Mouse (Mus musculus) heart, postnatal 25 days (tissue): ENCODE measurements around the gene Fryl. TPM values are rescaled to one million over a fixed set of nuclear protein-coding genes. Genes with fewer than 3 reads are reported as not detected.

ENCODE experiments used
- DNase-seq: peaks from one replicate; pipeline ENCODE4 v3.0.0; 2022; ENCODE audit warnings: low spot score
- intact Hi-C: fragments of 180-260 bp; cut with DNase I; formaldehyde crosslinking; loops from one replicate; pipeline ENCODE4 v1.15.1; 2025
- total RNA-seq, 2 experiments: library from RNA; stranded (reverse); gene quantifications; 2 replicates each; pipeline ENCODE4 v1.2.3; 2021

The Fryl gene
- total RNA-seq, 2 experiments from 2014 or later: 35.7 to 41.5 TPM

DNA sequence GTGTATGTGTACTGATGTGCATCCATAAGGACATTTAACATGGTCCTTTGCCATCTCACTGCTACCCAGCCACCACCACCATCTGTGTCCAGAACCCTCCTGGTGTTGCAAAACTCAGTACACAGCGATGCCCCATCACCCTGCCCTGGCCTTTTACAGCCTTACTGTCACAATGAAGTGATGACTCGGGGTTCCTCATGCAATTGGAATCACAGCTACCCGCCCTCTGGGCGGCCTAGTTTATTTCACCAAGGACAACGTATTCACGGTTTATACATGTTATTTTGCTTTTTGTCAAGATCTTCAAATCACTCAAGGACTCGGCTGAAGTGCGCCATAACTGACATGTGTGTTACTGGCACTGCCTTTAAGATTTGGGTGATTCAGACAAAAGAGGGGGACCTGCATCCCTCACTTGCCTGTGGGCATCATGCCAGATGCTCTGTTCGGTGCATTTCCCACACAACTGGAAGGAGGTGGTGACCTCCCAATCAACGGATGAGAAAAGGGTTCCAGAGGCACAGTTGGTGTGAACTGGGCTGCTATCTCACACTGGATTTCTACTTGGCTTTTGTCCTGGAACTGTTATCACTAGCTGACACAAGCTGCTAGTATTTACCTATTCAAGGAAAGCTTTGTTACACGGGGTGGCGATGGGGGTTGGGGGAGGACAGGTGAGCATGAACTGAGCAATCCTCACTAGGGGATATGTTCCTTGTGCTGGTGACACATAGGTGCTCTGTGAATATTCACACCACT lies 27.9 kb downstream of the Fryl start:
- no peak for DNase-seq

DNA sequence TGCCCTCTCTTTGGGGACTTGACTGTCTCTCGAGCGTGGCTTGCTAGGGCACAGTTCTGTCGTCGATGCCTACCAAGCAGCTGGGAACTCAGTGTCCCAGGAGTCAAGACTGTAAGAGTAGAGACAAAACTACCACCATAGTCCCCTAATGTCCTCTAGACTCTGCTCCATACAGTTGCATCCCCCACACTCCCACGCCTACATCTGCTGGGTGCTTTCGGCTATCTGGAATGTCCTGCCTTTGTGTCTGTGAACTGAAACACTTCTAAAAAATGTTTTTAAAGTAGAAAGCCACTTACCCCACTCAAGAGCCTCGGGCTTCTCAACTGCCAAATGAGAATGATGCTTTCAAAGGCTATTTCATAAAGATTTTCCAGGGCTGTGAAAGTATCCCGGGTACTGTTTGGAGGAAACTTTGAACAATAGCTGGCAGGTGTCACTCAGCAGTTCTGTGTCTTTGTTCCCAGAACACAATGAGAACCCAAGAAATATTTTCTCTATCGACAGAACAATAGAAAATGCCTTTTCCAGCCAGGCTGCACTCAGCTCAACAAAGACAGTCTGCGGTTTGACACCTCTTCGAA lies 28.8 kb downstream of the Fryl start:
- intact Hi-C loops: loop anchor here (5.0 kb wide), 1 partner anchor 60 kb away; no protein-coding TSS in a partner anchor

More for the DNA sequence above, 27.9 kb downstream of the Fryl start:
- intact Hi-C loops: loop anchor here (5.0 kb wide), 1 partner anchor 59 kb away; no protein-coding TSS in a partner anchor

DNA sequence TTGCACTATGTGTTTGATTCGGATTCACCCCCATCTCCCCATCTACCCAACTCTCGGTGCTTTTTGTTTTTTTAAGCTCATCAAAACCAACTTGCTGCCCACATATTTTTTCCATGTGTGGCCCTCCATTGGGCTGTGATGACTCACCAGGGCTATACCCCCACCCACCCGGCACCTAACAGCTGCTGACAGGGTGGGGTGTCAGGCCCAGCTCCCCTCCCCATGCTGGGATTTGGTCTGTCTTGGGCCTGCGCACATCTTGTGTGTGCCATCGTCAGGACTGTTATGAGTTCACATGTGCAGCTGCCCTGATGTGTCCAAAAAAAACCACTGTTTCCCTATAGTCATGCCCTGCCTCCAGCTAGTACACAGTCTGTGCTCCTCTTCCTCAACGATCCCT lies 33.4 kb downstream of the Fryl start:
- intact Hi-C loops: no loop called here
- no peak for DNase-seq

More for the DNA sequence above, 28.8 kb downstream of the Fryl start:
- DNase-seq: no peak

DNA sequence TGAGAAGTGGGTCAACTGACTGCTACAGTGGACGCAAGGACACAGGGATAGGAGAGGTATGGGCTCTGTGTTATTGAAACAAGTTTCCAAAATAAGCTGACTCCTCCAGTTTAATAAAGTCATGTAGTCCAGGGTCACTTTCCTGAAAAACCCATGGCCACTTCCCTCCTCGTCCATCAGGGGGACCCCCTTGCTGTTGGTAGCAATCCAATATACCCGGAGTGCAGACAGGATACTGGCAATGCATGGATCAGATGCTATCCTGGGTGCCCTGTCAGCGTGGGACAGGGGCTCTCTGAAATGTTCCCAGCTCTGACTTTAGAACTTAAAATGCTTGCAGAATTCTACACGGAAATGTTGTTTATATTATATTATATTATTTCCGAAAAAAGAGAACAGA lies 34.0 kb downstream of the Fryl start:
- intact Hi-C loops: no loop called here
- DNase-seq: no peak

DNA sequence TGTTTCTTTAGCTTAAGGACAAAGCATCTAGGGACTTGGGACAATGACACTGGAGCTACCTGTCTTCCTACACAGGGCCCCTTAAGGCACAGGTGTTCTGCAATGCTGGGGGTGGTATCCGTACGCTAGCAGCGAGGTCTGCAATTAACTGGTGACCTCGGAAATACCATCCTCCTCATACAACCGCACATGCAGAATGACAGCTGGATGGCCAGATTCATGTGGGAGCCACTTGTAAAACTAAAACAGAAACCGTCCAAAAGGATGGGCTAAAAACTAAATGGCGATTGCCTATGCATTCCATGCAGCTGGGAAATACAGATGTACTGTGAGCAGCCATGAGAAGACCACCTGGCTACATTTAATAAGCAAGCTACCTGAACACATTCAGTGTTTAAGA lies 34.6 kb downstream of the Fryl start:
- no peak for DNase-seq
- intact Hi-C loops: no loop called here

DNA sequence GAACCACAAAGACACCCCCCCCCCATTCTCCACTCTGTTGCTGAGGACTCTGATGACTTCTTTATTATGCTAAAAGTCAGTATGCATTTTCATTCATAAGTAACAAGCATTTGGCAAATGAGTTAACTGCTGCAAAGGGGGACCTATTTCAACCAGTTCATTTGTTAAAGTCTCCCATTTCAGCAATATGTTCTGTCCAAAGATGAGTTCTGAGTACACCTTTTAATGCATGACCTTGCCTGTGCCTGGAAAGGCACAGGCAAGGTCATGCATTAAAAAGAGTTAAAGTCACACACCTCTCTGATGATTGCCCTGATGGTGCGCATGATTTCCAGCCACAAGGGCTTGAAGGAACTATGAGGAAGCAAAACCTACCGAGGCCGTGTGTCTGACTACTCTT lies 36.7 kb downstream of the Fryl start:
- intact Hi-C loops: no loop called here
- no peak for DNase-seq

DNA sequence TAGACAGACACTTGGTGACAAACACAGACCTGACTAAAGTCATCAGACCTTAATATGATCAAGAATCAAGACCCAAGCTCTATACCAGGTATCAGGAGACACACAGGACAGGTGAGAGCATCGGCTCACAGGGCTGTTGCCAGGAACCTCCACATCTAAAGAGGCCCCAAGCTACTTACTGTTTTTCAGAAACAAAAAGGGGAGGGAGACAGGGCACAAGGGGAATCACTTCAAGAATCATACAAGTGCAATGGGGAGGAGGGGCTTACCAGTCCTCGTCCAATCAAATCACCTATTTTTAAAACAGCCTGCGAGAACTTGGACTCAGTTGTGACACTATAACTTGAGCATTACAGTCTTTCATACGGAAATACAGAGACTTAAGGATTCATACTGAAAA lies 38.4 kb downstream of the Fryl start:
- intact Hi-C loops: no loop called here
- DNase-seq: no peak

DNA sequence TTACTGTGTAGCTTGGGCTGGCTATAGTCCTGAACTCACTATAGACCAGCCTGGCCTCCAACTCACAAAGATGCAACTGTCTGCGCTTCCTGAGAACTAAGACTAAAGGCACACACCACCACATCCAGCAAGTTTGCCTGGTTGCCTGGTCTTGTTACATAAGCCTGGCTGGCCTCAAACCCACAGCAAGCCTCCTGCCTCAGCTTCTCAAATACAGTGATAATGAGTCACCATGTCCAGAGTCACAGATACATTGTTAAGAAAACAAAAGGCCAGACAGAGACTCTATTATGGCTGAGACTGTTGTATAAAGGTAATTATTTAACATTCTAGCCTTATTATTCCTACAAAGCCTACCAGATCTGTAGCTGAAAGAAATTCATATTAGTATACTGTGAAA lies 39.3 kb downstream of the Fryl start:
- intact Hi-C loops: no loop called here
- DNase-seq: no peak

DNA sequence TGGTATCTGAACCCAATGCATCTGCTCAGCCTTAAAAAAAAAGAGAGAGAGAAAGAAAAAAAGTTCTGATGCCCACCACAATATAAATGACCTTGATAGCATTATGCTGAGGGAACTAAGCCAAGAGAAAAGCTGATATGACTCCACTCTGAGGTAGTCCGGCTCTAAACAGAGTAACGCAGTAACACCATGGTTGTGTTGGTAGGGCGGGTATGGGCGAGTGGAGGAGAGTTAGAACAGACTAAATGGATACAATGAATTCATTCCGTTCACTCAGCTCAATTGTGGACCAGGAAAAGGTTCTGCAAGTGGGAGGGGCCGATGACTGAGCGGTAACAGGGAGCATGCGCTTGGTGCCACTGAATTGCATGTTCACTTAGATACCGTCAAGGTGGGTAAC lies 40.4 kb downstream of the Fryl start:
- intact Hi-C loops: no loop called here
- DNase-seq: no peak

DNA sequence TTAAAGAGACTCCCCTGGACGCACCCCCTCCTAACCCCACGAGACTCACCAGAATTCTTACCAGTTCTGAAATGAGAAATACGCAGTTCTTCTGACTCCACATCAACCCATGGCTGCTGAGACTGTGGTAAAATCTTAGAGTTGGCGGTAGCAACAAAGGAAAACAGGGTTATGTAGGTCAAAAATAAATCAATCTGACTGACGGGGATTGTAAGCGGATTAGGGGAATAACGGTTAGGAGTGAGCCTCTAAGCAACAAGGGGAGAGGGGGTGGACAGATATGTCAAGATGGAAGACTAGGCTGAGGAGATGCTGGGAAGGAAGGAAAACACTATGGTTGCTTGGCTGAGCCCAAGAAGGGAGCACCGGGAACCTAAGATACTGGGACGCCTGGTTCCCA lies 44.0 kb downstream of the Fryl start:
- no peak for DNase-seq
- intact Hi-C loops: no loop called here

DNA sequence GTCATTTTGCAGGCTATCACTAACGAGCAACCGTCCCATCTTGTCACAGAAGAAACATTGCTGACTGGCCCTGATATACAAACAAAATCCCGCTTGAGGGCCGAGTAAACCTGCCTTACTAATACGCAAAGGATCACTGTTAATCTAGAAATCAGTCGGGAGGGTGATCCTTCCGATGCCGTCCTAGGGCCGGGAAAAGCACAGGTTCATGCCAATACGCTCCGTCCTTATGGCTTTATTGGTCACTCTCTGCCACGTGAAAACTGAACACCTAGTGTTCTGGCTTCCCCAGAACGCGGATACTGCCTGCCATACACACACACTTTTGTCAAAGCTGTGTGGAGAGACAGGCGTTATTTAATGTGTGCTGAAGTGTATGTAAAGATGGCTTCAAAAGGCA lies 44.5 kb downstream of the Fryl start:
- intact Hi-C loops: no loop called here
- DNase-seq: no peak

DNA sequence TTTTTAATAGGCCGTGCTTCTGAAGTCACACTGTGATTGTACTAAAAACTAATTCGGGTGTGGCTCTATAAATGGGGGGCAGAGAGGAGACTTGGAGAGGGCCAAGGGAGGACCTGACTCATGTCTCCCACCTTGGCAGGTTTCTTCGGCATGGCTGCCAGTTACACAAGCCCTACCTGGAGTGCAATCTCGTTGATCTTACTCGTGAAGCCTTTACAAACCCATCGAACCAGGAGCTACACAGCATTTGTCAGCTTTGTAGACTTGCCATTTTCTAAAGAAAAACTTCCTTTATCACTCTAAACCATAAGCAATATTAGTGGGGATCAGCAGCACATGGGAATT lies 45.5 kb downstream of the Fryl start:
- intact Hi-C loops: no loop called here
- no peak for DNase-seq

DNA sequence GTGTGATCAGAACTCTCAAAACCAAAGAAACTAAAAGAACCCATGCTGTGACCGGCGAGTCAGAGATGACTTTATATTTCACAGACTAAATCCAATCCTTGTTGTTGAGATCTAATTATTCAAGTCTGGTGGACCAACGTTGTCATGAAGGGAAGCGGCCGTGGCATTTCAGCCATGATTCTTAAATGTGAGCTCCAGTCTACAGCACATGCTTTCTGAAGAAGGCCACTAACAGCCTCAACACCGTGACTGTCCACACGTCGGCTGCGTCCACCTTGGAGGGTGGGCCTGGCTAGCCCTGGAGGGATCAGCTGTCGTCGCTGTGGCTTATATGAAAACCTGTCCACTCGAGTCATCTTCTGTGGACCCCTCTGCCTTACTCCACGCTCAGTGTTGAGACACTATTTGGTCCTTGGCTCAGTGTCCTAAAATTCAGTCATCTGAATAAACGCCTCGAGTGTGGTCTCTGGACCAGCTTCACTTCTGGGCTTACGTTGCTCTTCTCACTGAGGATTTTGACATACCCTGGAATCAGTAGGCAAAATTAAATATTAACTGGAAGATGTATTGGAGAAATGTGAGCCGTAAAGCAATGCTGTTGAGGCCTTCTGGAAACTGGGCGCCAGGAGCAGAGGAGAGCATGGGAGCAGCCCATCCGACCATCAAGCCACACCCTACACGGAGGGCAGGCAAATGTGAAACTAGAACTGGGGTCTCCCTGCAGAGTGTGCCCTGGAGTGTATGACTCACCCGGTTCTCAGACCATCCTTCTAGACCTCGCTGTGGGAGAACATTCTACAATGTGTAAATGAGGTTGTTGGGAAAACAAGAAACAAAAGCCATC lies 46.1 kb downstream of the Fryl start:
- intact Hi-C loops: no loop called here

DNA sequence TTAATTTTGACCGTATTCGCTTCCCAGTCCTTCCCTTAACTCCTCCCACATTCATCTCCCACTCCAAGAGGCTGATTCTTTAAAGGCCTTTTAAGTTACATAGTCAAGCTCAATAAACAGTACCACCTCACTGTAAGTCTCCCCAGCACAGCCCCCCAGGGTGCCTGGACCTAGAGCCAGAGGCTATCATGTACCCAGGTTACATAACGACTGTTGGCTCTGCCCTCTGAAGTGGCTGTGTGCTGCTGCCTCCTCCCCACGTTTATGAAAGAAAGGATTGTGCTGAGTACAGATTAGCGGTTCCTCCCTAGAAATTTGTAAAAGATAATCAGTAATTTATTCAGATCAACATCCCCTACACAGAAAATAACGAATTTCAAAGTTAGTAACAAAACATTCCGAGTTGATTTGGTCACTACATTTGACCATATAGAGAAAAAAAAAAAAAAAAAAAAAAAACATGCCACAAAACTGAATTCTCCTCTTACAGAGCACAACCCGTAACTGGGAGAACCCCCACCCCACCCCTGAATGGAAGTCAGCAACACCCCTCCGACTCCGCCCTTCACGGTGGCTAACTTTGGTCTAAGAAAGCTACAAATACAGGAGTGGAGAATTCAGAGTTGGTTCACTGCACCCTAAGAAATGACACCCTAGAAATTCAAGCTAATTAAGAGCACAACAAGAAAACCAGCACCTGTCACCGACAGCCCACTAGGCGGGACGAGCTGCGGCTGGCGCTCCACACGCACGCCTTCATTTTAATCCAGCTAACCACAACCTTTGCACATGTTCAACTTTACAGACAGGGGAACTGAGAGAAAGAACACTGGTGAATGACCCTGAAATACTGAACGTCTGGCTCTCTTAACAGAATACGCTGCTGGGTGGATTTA lies 47.0 kb downstream of the Fryl start:
- intact Hi-C loops: no loop called here

More for the DNA sequence above, 46.1 kb downstream of the Fryl start:
- DNase-seq: no peak

DNA sequence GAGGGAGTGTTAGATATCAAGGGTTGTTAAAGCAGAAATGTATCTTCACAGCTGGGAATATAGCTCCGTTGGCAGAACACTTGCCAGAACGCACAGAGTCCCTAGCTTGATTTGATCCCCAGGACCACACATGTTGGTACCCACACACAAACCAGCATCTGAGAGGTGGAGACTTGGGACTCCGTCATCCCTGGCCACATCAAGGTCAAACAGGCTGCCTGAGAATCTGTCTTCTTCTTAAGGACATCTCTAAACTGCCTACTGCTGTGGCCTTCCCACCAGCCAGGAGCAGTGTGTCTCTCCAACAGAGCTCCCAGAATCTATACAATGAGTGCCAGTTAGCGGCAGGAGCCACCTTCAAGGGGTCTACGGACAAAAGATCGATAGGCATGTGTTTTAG lies 47.8 kb downstream of the Fryl start:
- intact Hi-C loops: no loop called here
- no peak for DNase-seq

More for the DNA sequence above, 47.0 kb downstream of the Fryl start:
- no peak for DNase-seq

DNA sequence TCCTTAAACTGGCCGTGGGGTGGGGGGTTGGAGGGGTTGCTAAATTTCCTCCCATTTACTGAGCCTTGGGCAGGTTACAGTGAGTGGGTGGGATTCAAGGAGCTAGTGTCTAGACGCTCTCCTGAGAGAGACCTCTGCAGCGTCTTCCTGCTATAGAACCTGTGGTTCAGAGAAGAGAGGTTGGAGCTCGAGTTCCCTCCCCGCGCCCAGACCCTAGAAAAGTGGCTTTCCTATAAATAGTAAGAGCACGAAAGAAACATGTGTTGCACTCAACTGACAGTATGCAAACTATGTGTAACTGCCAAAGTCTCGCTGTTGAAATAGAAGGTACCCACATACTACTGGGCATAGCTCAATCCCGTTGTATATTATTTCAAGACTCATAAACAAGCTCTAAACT lies 49.7 kb downstream of the Fryl start:
- intact Hi-C loops: no loop called here
- no peak for DNase-seq

DNA sequence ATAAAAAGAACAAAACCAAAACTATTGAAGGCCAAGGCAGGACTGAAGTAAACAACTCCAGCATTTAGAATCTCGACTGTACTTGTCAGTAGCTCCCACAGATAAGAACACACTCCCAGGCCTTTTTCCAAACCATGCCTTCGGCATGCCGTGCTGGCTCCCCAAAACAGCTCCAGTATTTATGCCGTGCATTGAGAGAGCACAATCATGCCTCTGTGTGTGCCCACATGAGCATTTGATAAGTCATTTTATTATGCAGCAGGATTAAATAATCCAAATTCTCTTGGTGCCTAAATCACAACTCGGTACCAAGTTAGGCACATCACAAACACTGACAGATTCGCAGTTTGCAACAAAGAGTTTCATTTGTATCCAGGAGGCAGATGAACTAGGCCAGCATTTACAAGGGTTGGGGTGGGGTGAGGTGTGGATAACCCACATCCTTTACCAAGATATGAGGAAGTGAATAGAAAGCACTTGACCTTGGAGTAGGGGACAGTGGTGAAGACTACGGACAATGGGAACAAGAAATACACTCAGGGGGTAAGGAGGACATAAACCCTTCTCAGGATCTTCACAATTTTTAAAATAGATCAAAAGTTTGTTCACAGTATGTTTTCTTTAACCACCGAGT lies 50.3 kb downstream of the Fryl start:
- no peak for DNase-seq
- intact Hi-C loops: no loop called here

DNA sequence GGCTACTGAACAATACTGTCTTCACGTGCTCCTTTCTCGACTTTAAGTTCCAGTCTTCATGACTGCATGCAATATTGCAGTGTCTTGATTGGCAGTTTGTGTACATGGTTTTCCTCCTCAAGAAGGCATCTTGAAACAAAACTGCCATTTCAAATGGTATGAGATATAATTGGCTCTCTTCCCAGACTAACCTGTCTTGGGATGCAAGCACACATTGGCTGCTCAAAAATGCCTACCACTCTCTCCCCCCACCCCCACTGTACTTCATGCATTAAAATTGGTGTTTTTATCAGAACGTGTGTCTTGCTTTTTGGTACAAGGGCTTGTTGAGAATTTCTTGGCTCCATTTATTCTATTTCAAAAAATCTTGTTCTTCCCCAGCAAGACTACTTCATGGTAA lies 51.4 kb downstream of the Fryl start:
- intact Hi-C loops: no loop called here
- no peak for DNase-seq

DNA sequence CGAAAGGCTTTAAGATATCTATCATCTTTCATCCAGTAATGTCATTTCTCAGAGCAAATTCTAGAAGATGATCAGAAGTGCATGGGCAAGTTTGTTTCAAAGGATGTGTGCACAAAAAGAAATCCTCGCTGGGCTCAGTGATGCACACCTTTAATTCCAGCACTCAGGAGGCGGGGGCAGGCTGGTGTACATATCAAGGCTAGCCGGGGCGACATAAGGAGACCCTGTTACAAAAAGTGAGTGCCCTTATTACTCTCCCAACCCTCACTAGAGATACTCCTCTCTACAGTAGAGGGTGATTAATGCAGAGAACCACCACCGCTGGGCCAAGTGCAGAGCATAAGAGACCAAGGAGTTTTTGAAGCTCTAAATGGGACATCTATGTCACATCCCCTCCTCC lies 53.9 kb downstream of the Fryl start:
- no peak for DNase-seq
- intact Hi-C loops: no loop called here

DNA sequence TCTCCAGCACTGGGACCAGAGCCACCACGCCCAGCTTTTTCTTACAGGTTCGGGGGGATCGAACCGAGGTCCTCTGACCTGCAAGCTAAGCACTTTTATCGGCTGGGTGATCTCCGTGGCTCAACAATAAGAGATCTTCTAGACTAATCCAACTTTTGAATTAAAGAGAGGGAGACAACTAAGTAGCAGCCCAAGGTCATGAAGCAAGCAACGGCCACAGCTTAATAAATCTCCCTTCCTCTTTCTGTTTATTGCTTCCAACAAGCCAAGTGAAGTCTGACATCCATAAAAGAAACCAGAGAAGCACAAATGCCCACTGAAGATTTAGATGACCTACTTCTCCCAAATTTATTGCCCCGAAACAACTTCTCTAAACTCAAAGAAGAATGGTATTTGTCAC lies 54.3 kb downstream of the Fryl start:
- intact Hi-C loops: no loop called here

More for the DNA sequence above, 54.3 kb downstream of the Fryl start:
- DNase-seq: no peak
